Comparison of ENCODE assay signal across 11 mouse cellular contexts in genomic region chr7:63956138-63956823, GRCm38 (mm10). TPM values are rescaled to one million over a fixed set of nuclear protein-coding genes. Genes with fewer than 3 reads are reported as not detected.
A peak's percentile ranks its signal among the peaks of the same experiment; 100 is the strongest.
DNase-seq lines count a peak whose midpoint lies in the region; ATAC-seq lines count a peak whose summit lies in the region.
"Had no signal": no experiment of that assay in that cellular context is flagged by ENCODE, and none has a peak within 500 bp of the region (broad histone marks: within the 10 kb centered on the region; RNA-seq: fewer than 3 reads in every experiment).

No protein-coding gene starts in this region.

- H3K9ac ChIP-seq in heart, embryonic 12.5 days: no peak overlapping the region
- H3K9ac ChIP-seq in heart, embryonic 11.5 days (ENCODE audit: low read depth, low read length): no peak overlapping the region
- H3K9ac ChIP-seq in hindbrain, embryonic 14.5 days: no peak overlapping the region
- no peak overlapping the region for H3K9ac ChIP-seq in midbrain, embryonic 15.5 days

- intact Hi-C loops in gastrocnemius, postnatal 36 days (cut with DNase I): no loop called here

- H3K9me3 ChIP-seq in heart, embryonic 12.5 days (replicated peaks): no peaks in the 10 kb centered on the region
- no peaks in the 10 kb centered on the region for H3K9me3 ChIP-seq in heart, embryonic 11.5 days (replicated peaks; ENCODE audit: control insufficient read depth, low read length)
- no peaks in the 10 kb centered on the region for H3K9me3 ChIP-seq in hindbrain, embryonic 14.5 days (ENCODE audit: control insufficient read depth, low read length)
- no peaks in the 10 kb centered on the region for H3K9me3 ChIP-seq in midbrain, embryonic 15.5 days
- H3K9me3 ChIP-seq: megakaryocyte, embryonic 14.5 days had no signal

- H3K4me3 ChIP-seq in heart, embryonic 12.5 days: no peak overlapping the region
- H3K4me3 ChIP-seq in heart, embryonic 11.5 days (ENCODE audit: low read depth, low read length): no peak overlapping the region
- H3K4me3 ChIP-seq in hindbrain, embryonic 14.5 days (replicated peaks; ENCODE audit: low read length): no peak overlapping the region
- H3K4me3 ChIP-seq in midbrain, embryonic 15.5 days: no peak overlapping the region
- H3K4me3 ChIP-seq: megakaryocyte, embryonic 14.5 days had no signal

- no peak overlapping the region for H3K4me2 ChIP-seq in heart, embryonic 12.5 days
- H3K4me2 ChIP-seq in heart, embryonic 11.5 days: no peak overlapping the region
- no peak overlapping the region for H3K4me2 ChIP-seq in hindbrain, embryonic 14.5 days (replicated peaks)
- no peak overlapping the region for H3K4me2 ChIP-seq in midbrain, embryonic 15.5 days

- H3K27ac ChIP-seq in heart, embryonic 12.5 days (ENCODE audit: poor library complexity, severe bottlenecking): no peak overlapping the region
- H3K27ac ChIP-seq in heart, embryonic 11.5 days (ENCODE audit: low read depth, low read length): no peak overlapping the region
- peak overlapping the region; percentile 62 for H3K27ac ChIP-seq in hindbrain, embryonic 14.5 days
- H3K27ac ChIP-seq in midbrain, embryonic 15.5 days: peak overlapping the region; percentile 75
- H3K27ac ChIP-seq: kidney, postnatal 0 days had no signal

- peak; percentile 76 for DNase-seq in c-Kit-positive CD71-positive TER-119-negative erythroid progenitor cells, embryonic 14.5 days (ENCODE audit: low read depth)
- DNase-seq in hindbrain, embryonic 14.5 days (ENCODE audit: low spot score): no peak
- DNase-seq in gastrocnemius, postnatal 36 days: no peak
- no peak for DNase-seq in kidney, postnatal 10 days

- peak; percentile 56; the same call in 1 of the 2 replicates for ATAC-seq in heart, embryonic 12.5 days (ENCODE audit: insufficient number of reproducible peaks, low FRiP score)
- ATAC-seq in heart, embryonic 11.5 days (replicated peaks; ENCODE audit: insufficient number of reproducible peaks, low FRiP score, low TSS enrichment): no peak
- no peak for ATAC-seq in hindbrain, embryonic 14.5 days (ENCODE audit: low FRiP score)
- ATAC-seq in midbrain, embryonic 15.5 days (replicated peaks): no peak
- no peak for ATAC-seq in inflammation-experienced regulatory T-cells, adult 6 months

- WGBS in heart, embryonic 12.5 days: 67% methylated on average over 14 of the region's 14 CpGs
- 69% methylated on average over 14 of the region's 14 CpGs for WGBS in heart, embryonic 11.5 days (ENCODE audit: insufficient replicate concordance)
- 61% methylated on average over 14 of the region's 14 CpGs for WGBS in hindbrain, embryonic 14.5 days
- WGBS in midbrain, embryonic 15.5 days: 58% methylated on average over 14 of the region's 14 CpGs

- H3K4me1 ChIP-seq in heart, embryonic 12.5 days (replicated peaks): peaks cover 16% of the 10 kb centered on the region
- H3K4me1 ChIP-seq in heart, embryonic 11.5 days (ENCODE audit: control insufficient read depth, insufficient read depth, low read length): no peaks in the 10 kb centered on the region; the same call in 1 of the 2 replicates
- peaks cover 24% of the 10 kb centered on the region for H3K4me1 ChIP-seq in hindbrain, embryonic 14.5 days (replicated peaks; ENCODE audit: control insufficient read depth, insufficient read depth, low read length)
- peaks cover 43% of the 10 kb centered on the region for H3K4me1 ChIP-seq in midbrain, embryonic 15.5 days

- no peaks in the 10 kb centered on the region for H3K36me3 ChIP-seq in heart, embryonic 12.5 days
- H3K36me3 ChIP-seq in heart, embryonic 11.5 days (ENCODE audit: control insufficient read depth, insufficient read depth, low read length): no peaks in the 10 kb centered on the region
- H3K36me3 ChIP-seq in hindbrain, embryonic 14.5 days (replicated peaks; ENCODE audit: control insufficient read depth, insufficient read depth): no peaks in the 10 kb centered on the region
- H3K36me3 ChIP-seq in midbrain, embryonic 15.5 days (replicated peaks): no peaks in the 10 kb centered on the region

- peaks cover 4% of the 10 kb centered on the region; the same call in 1 of the 2 replicates for H3K27me3 ChIP-seq in heart, embryonic 12.5 days (replicated peaks)
- 0 out of 2 replicates have a peak, but pooled peaks cover 6% of the 10 kb centered on the region for H3K27me3 ChIP-seq in heart, embryonic 11.5 days (ENCODE audit: control insufficient read depth, insufficient read depth, low read length)
- no peaks in the 10 kb centered on the region for H3K27me3 ChIP-seq in hindbrain, embryonic 14.5 days (ENCODE audit: control insufficient read depth, insufficient read depth, low read length)
- no peaks in the 10 kb centered on the region for H3K27me3 ChIP-seq in midbrain, embryonic 15.5 days (replicated peaks)

RNA-seq across cellular contexts. Expression of gene Klf13, which starts 17.6 kb away (rescaled TPM):
- polyA plus RNA-seq in heart, embryonic 12.5 days (2016; fragmentation: Nextera tagmentation; extraction: Ambion mirVana): 16.7 and 17.4 TPM in 2 replicates
- polyA plus RNA-seq in heart, embryonic 11.5 days (2014; fragmentation: Nextera tagmentation; extraction: Ambion mirVana): 16.3 and 18.8 TPM in 2 replicates
- polyA plus RNA-seq in hindbrain, embryonic 14.5 days (2014; fragmentation: Nextera tagmentation; extraction: Ambion mirVana): 25.2 and 25.4 TPM in 2 replicates
- 21.7 and 23.4 TPM in 2 replicates for polyA plus RNA-seq in midbrain, embryonic 15.5 days (2015; fragmentation: Nextera tagmentation; extraction: Ambion mirVana)
- total RNA-seq in gastrocnemius, postnatal 36 days (2021): 10 to 100 TPM; 42.3 to 47.7 TPM
- 100 to 1,000 TPM; 125 to 194 (median 163) TPM for polyA plus RNA-seq in inflammation-experienced regulatory T-cells, adult 6 months (2017; shearing (Covaris generic))

RNA-seq across cellular contexts. Expression of gene E030018B13Rik, which starts 39.6 kb away (rescaled TPM):
- polyA plus RNA-seq in heart, embryonic 12.5 days (2016; fragmentation: Nextera tagmentation; extraction: Ambion mirVana): not detected in 2 replicates
- not detected in 2 replicates for polyA plus RNA-seq in heart, embryonic 11.5 days (2014; fragmentation: Nextera tagmentation; extraction: Ambion mirVana)
- polyA plus RNA-seq in hindbrain, embryonic 14.5 days (2014; fragmentation: Nextera tagmentation; extraction: Ambion mirVana): not detected in 2 replicates
- 0.17 and 0.23 TPM in 2 replicates for polyA plus RNA-seq in midbrain, embryonic 15.5 days (2015; fragmentation: Nextera tagmentation; extraction: Ambion mirVana)
- total RNA-seq in gastrocnemius, postnatal 36 days (2021): not detected
- polyA plus RNA-seq in inflammation-experienced regulatory T-cells, adult 6 months (2017; shearing (Covaris generic)): under 1 TPM in 1 of 3 experiments, not detected in 2; 0.62 TPM
- total RNA-seq: adrenal gland, postnatal 10 days had no signal
- polyA plus RNA-seq: kidney, postnatal 0 days had no signal

Comparison
In these comparisons a context has a peak if more than half of its experiments do, and no peak if none do; other contexts are left out.
1. H3K27ac ChIP-seq: peak in hindbrain, embryonic 14.5 days (single experiment) and midbrain, embryonic 15.5 days (single experiment); none in heart, embryonic 12.5 days (single experiment) and heart, embryonic 11.5 days (single experiment).